Mouse (Mus musculus) testis, adult 2 months (tissue): ENCODE data around the gene H2-M5. TPM values are rescaled to one million over a fixed set of nuclear protein-coding genes. Genes with fewer than 3 reads are reported as not detected.

ENCODE experiments used
- H3K27ac ChIP-seq: fragments of 200-500 bp; 2 replicates; pipeline ENCODE4 v1.5.1; 2012; ENCODE audit warnings: low read depth, low read length; ENCODE audit not compliant: control insufficient read depth, insufficient read depth
- H3K27me3 ChIP-seq: fragments of 200-500 bp; 2 replicates; pipeline ENCODE4 v1.6.1; 2012; ENCODE audit warnings: mild to moderate bottlenecking, low read length, moderate library complexity; ENCODE audit not compliant: control insufficient read depth, insufficient read depth
- H3K36me3 ChIP-seq: fragments of 200-500 bp; 2 replicates; pipeline ENCODE4 v1.6.1; 2012; ENCODE audit warnings: mild to moderate bottlenecking, low read length; ENCODE audit not compliant: control insufficient read depth, insufficient read depth
- H3K4me1 ChIP-seq: fragments of 200-500 bp; 2 replicates; pipeline ENCODE4 v1.6.1; 2012; ENCODE audit warnings: low read length; ENCODE audit not compliant: control insufficient read depth, insufficient read depth
- H3K4me3 ChIP-seq: fragments of 200-500 bp; 2 replicates; pipeline ENCODE4 v1.5.1; 2012; ENCODE audit warnings: low read depth, mild to moderate bottlenecking, low read length, moderate library complexity, mixed read lengths; ENCODE audit not compliant: control insufficient read depth
- CTCF ChIP-seq: fragments of 200-500 bp; IDR thresholded peaks from 2 replicates; pipeline ENCODE4 v1.5.1; 2012; ENCODE audit warnings: low read depth, mild to moderate bottlenecking, inconsistent platforms, low read length, moderate library complexity; ENCODE audit not compliant: control insufficient read depth, insufficient read depth, insufficient replicate concordance
- POLR2A ChIP-seq: fragments of 200-500 bp; IDR thresholded peaks from 2 replicates; pipeline ENCODE4 v1.6.1; 2012; ENCODE audit warnings: low read depth, mild to moderate bottlenecking, inconsistent platforms, low read length, moderate library complexity; ENCODE audit not compliant: control insufficient read depth
- polyA plus RNA-seq: library from polyadenylated mRNA; depleted of rRNA; stranded (reverse); fragments of >200 nt; gene quantifications from 2 replicates; pipeline ENCODE4 v1.2.3, GENCODE M21; 2012

Gene H2-M5
- polyA plus RNA-seq, 1 experiment, result 2.8 TPM

- peaks cover 5% of the 10 kb centered on the region for H3K4me1 ChIP-seq
- H3K4me3 ChIP-seq, result no peak overlapping the region
- H3K27ac ChIP-seq, result no peak overlapping the region
- TF ChIP-seq POLR2A, result no peak
- no peak for TF ChIP-seq CTCF
- no peaks in the 10 kb centered on the region for H3K36me3 ChIP-seq
- H3K27me3 ChIP-seq, result no peaks in the 10 kb centered on the region
Observed at GRCm38 (mm10) chr17:36972791-36973190, 16.5 kb downstream of the H2-M5 start.

- TF ChIP-seq CTCF, result no peak
- no peak for TF ChIP-seq POLR2A
- Histone ChIP-seq H3K27ac (no peak overlapping the region), H3K4me3 (no peak overlapping the region), H3K36me3 (no peaks in the 10 kb centered on the region), H3K4me1 (peaks cover 5% of the 10 kb centered on the region), H3K27me3 (no peaks in the 10 kb centered on the region)
Observed at GRCm38 (mm10) chr17:36971172-36971850, 18.0 kb downstream of the H2-M5 start.

- H3K36me3 ChIP-seq, result no peaks in the 10 kb centered on the region
- TF ChIP-seq POLR2A, result no peak
- TF ChIP-seq CTCF, result no peak
- no peak overlapping the region for H3K4me3 ChIP-seq
- H3K4me1 ChIP-seq, result peaks cover 5% of the 10 kb centered on the region
- no peaks in the 10 kb centered on the region for H3K27me3 ChIP-seq
- H3K27ac ChIP-seq, result no peak overlapping the region
Observed at GRCm38 (mm10) chr17:36970316-36970890, 18.9 kb downstream of the H2-M5 start.

- Histone ChIP-seq H3K4me3 (no peak overlapping the region), H3K27me3 (no peaks in the 10 kb centered on the region), H3K36me3 (no peaks in the 10 kb centered on the region), H3K27ac (no peak overlapping the region), H3K4me1 (peaks cover 5% of the 10 kb centered on the region)
- TF ChIP-seq CTCF (no peak), POLR2A (no peak)
Observed at GRCm38 (mm10) chr17:36966875-36967274, 22.5 kb downstream of the H2-M5 start.

GRCm38 (mm10) chr17:36961125-36961524 lies 28.2 kb downstream of the H2-M5 start:
- TF ChIP-seq POLR2A (no peak), CTCF (no peak)
- no peaks in the 10 kb centered on the region for H3K27me3 ChIP-seq
- peak overlapping the region; percentile 61 for H3K4me3 ChIP-seq
- 0 out of 2 replicates have a peak, but pooled peaks cover 2% of the 10 kb centered on the region for H3K4me1 ChIP-seq
- peaks cover 1% of the 10 kb centered on the region for H3K36me3 ChIP-seq
- no peak overlapping the region for H3K27ac ChIP-seq

- TF ChIP-seq POLR2A (no peak), CTCF (no peak)
- Histone ChIP-seq H3K27me3 (no peaks in the 10 kb centered on the region), H3K4me3 (peak overlapping the region; percentile 97), H3K4me1 (0 out of 2 replicates have a peak, but pooled peaks cover 2% of the 10 kb centered on the region), H3K36me3 (peaks cover 1% of the 10 kb centered on the region), H3K27ac (peak overlapping the region; percentile 97)
Observed at GRCm38 (mm10) chr17:36958884-36959283, 30.5 kb downstream of the H2-M5 start.

- 0 out of 2 replicates have a peak, but pooled peaks cover 2% of the 10 kb centered on the region for H3K4me1 ChIP-seq
- H3K36me3 ChIP-seq, result peaks cover 1% of the 10 kb centered on the region
- no peaks in the 10 kb centered on the region for H3K27me3 ChIP-seq
- peak within 1 kb of the TSS; percentile 97 for H3K4me3 ChIP-seq
- TF ChIP-seq CTCF (no peak), POLR2A (peak; percentile 61)
- peak within 1 kb of the TSS; percentile 97 for H3K27ac ChIP-seq
Observed at GRCm38 (mm10) chr17:36957999-36958743, 31.2 kb downstream of the H2-M5 start, which contains the start of the genes Znrd1 and Znrd1as. Gene Znrd1, minus strand, starts transcription at chr17:36958559. Gene Znrd1as, plus strand, starts transcription at chr17:36958592.
